ENCODE assay signal across 11 mouse cellular contexts in genomic region chr11:115697722-115698121, GRCm38 (mm10). TPM values are rescaled to one million over a fixed set of nuclear protein-coding genes. Genes with fewer than 3 reads are reported as not detected.
A peak's percentile ranks its signal among the peaks of the same experiment; 100 is the strongest.
DNase-seq lines count a peak whose midpoint lies in the region; ATAC-seq and TF ChIP-seq lines count a peak whose summit lies in the region.
"Had no signal": no experiment of that assay in that cellular context is flagged by ENCODE, and none has a peak within 500 bp of the region (broad histone marks: within the 10 kb centered on the region; RNA-seq: fewer than 3 reads in every experiment).

No protein-coding gene starts in this region.

- no peak for TF ChIP-seq CTCF in CH12.LX (conservative IDR thresholded peaks at IDR 0.05 in 1 of 2, IDR thresholded peaks at IDR 0.05 in 1 of 2; ENCODE audit: low read depth in 2 of 2, low read length in 2 of 2)
- no peak for TF ChIP-seq CTCF in liver, postnatal 0 days (IDR thresholded peaks at IDR 0.05; ENCODE audit: low read depth)

- no peaks in the 10 kb centered on the region for H3K9me3 ChIP-seq in heart, embryonic 16.5 days (replicated peaks; ENCODE audit: control insufficient read depth, low read length)
- H3K9me3 ChIP-seq in CH12.LX (replicated peaks; ENCODE audit: low read length) = no peaks in the 10 kb centered on the region
- H3K9me3 ChIP-seq in liver, postnatal 0 days (ENCODE audit: low read length) = no peaks in the 10 kb centered on the region

- H3K36me3 ChIP-seq in heart, embryonic 16.5 days (ENCODE audit: control insufficient read depth, insufficient read depth) = no peaks in the 10 kb centered on the region
- peaks cover 30 to 68% of the 10 kb centered on the region in 2 experiments for H3K36me3 ChIP-seq in CH12.LX (replicated peaks in 1 of 2; ENCODE audit: control insufficient read depth in 1 of 2, insufficient read depth in 1 of 2, low read length in 1 of 2)
- H3K36me3 ChIP-seq in liver, postnatal 0 days (replicated peaks; ENCODE audit: insufficient read depth, low read length) = peaks cover 19% of the 10 kb centered on the region; the same call in 1 of the 2 replicates

- in situ Hi-C loops in CH12.LX (cut with MboI; ENCODE audit: low pct_ligation_motif_present, low pct_unique_long_range_greater_than_20kb, low sequenced_read_pairs) = no loop called here

- no peak for TF ChIP-seq POLR2A in CH12.LX (IDR thresholded peaks at IDR 0.05; ENCODE audit: low read depth, low read length)

- intact Hi-C loops in heart, postnatal 14 days (cut with DNase I) = no loop called here

- dilution Hi-C loops in CH12.LX (cut with MboI; ENCODE audit: extremely low pct_ligation_motif_present, extremely low pct_unique_long_range_greater_than_20kb, low sequenced_read_pairs) = no loop called here

- H3K4me1 ChIP-seq in heart, embryonic 16.5 days (ENCODE audit: control insufficient read depth, insufficient read depth, low read length) = peaks cover 62% of the 10 kb centered on the region
- peaks cover 28 to 92% of the 10 kb centered on the region in 2 experiments for H3K4me1 ChIP-seq in CH12.LX (ENCODE audit: control insufficient read depth in 1 of 2, insufficient read depth in 2 of 2)
- H3K4me1 ChIP-seq in liver, postnatal 0 days (ENCODE audit: insufficient read depth) = peaks cover 39% of the 10 kb centered on the region

- peak; percentile 6 for DNase-seq in cerebellum, adult 8-10 months
- no peak for DNase-seq in cerebellum, postnatal 36 days
- DNase-seq in heart, postnatal 14 days = no peak
- DNase-seq in CH12.LX (ENCODE audit: extremely low read depth) = no peak
- no peak for DNase-seq in liver, postnatal 0 days
- DNase-seq in thymus, postnatal 4 days = no peak
- DNase-seq: layer of hippocampus, adult 9-11 months; retina, postnatal 1 day; thymus, postnatal 36 days had no signal

- no peak for TF ChIP-seq EP300 in CH12.LX (IDR thresholded peaks at IDR 0.05; ENCODE audit: low read length)
- TF ChIP-seq EP300 in liver, postnatal 0 days (IDR thresholded peaks at IDR 0.05; ENCODE audit: low read depth) = no peak

- peak overlapping the region; percentile 82 for H3K4me2 ChIP-seq in heart, embryonic 16.5 days (ENCODE audit: low read depth, low read length)
- no peak overlapping the region for H3K4me2 ChIP-seq in CH12.LX (ENCODE audit: insufficient read depth, low read depth, poor library complexity, severe bottlenecking)
- H3K4me2 ChIP-seq in liver, postnatal 0 days (ENCODE audit: low read depth, low read length) = no peak overlapping the region

- peaks cover 99% of the 10 kb centered on the region for H3K79me2 ChIP-seq in CH12.LX (replicated peaks; ENCODE audit: control insufficient read depth, extremely low read depth, insufficient read depth, poor library complexity, severe bottlenecking)

- no peak overlapping the region for H3K9ac ChIP-seq in heart, embryonic 16.5 days (ENCODE audit: low read length)
- no peak overlapping the region for H3K9ac ChIP-seq in CH12.LX (ENCODE audit: insufficient read depth, low read depth)
- no peak overlapping the region for H3K9ac ChIP-seq in liver, postnatal 0 days (replicated peaks)

- H3K27ac ChIP-seq in heart, embryonic 16.5 days (ENCODE audit: low read length) = peak overlapping the region; percentile 77
- 0 out of 2 replicates have a peak overlapping the region, but pooled peaks have one; percentile 25 for H3K27ac ChIP-seq in CH12.LX (ENCODE audit: insufficient read depth, low read depth)
- peak overlapping the region; percentile 71 for H3K27ac ChIP-seq in liver, postnatal 0 days (ENCODE audit: low read depth)

- H3K27me3 ChIP-seq in heart, embryonic 16.5 days (ENCODE audit: control insufficient read depth, insufficient read depth, low read length) = no peaks in the 10 kb centered on the region
- no peaks in the 10 kb centered on the region for H3K27me3 ChIP-seq in CH12.LX (replicated peaks)
- H3K27me3 ChIP-seq in liver, postnatal 0 days (ENCODE audit: insufficient read depth, low read length) = no peaks in the 10 kb centered on the region

- ATAC-seq in heart, embryonic 16.5 days (replicated peaks; ENCODE audit: extremely low read depth, insufficient read depth, low FRiP score) = no peak
- no peak for ATAC-seq in liver, postnatal 0 days
- no peak for ATAC-seq in erythroid progenitor cell, adult 5-6 weeks (replicated peaks; ENCODE audit: low FRiP score, poor library complexity, severe bottlenecking)

- no peak for TF ChIP-seq RAD21 in CH12.LX (IDR thresholded peaks at IDR 0.05; ENCODE audit: low read depth, low read length)

- peak overlapping the region; percentile 8; the same call in 1 of the 2 replicates for H3K4me3 ChIP-seq in heart, embryonic 16.5 days (ENCODE audit: low read length)
- no peak overlapping the region for H3K4me3 ChIP-seq in CH12.LX (replicated peaks in 1 of 3; ENCODE audit: low read depth in 2 of 3, low read length in 2 of 3, poor library complexity in 1 of 3)
- no peak overlapping the region for H3K4me3 ChIP-seq in liver, postnatal 0 days (ENCODE audit: low read depth, low read length)

- WGBS in heart, embryonic 16.5 days = 72% methylated on average over 3 of the region's 3 CpGs
- 87% methylated on average over 3 of the region's 3 CpGs for WGBS in liver, postnatal 0 days (ENCODE audit: insufficient replicate concordance)

TF ChIP-seq in CH12.LX, 34 proteins besides CTCF, POLR2A, EP300 and RAD21:
- no peak for TF ChIP-seq MXI1 (IDR thresholded peaks at IDR 0.05; ENCODE audit: low read depth, low read length)
- TF ChIP-seq NRF1 (IDR thresholded peaks at IDR 0.05; ENCODE audit: low read depth, low read length) = no peak
- TF ChIP-seq RCOR1 (conservative IDR thresholded peaks at IDR 0.05; ENCODE audit: low read depth, low read length) = no peak
- no peak for TF ChIP-seq GABPA (IDR thresholded peaks at IDR 0.05; ENCODE audit: insufficient replicate concordance, low read depth, low read length)
- TF ChIP-seq SMC3 (IDR thresholded peaks at IDR 0.05; ENCODE audit: low read depth, low read length) = no peak
- TF ChIP-seq JUND (conservative IDR thresholded peaks at IDR 0.05; ENCODE audit: low read depth, low read length) = no peak

RNA-seq across cellular contexts. Expression of gene Grb2, which starts 10.7 kb away (rescaled TPM):
- 103 and 118 TPM in 2 replicates for polyA plus RNA-seq in heart, embryonic 16.5 days (2015; fragmentation: Nextera tagmentation; extraction: Ambion mirVana)
- total RNA-seq in heart, postnatal 14 days (2021) = 100 to 1,000 TPM; 113 to 120 TPM
- total RNA-seq in CH12.LX (2012; rRNA removed) = 63.6 and 67.7 TPM in 2 replicates
- total RNA-seq in CH12.LX (2014; rRNA removed) = 110 and 117 TPM in 2 replicates
- 228 and 241 TPM in 2 replicates for polyA plus RNA-seq in CH12.LX (2012; ENCODE audit: insufficient read length, low read depth)
- 40.4 and 45.6 TPM in 2 replicates for polyA plus RNA-seq in liver, postnatal 0 days (2015; fragmentation: Nextera tagmentation; extraction: Ambion mirVana)
- total RNA-seq in erythroid progenitor cell, adult 5-6 weeks (2015; ENCODE audit: low replicate concordance) = 36.8 and 49.5 TPM in 2 replicates
- total RNA-seq in erythroid progenitor cell, adult 5-6 weeks (2017; ENCODE audit: low replicate concordance) = 10.1 and 29.1 TPM in 2 replicates

Comparison
In these comparisons a context has a peak if more than half of its experiments do, and no peak if none do; other contexts are left out.
1. H3K27ac ChIP-seq: peak in every context shown above with its lines; median percentile 77 in heart, embryonic 16.5 days; 71 in liver, postnatal 0 days; 25 in CH12.LX.